Mouse (Mus musculus): ENCODE results near the gene Dpm1. TPM values are rescaled to one million over a fixed set of nuclear protein-coding genes. Genes with fewer than 3 reads are reported as not detected.
A peak's percentile ranks its signal among the peaks of the same experiment; 100 is the strongest.

The Dpm1 gene
- polyA plus RNA-seq, 1 experiment, result 45.4 TPM

GRCm38 (mm10) chr2:168168892-168169799, 61.2 kb downstream of the Dpm1 start:
- TF ChIP-seq POLR2A (IDR thresholded peaks at IDR 0.05; ENCODE audit: low read depth, low read length), result no peak
- TF ChIP-seq CTCF (IDR thresholded peaks at IDR 0.05; ENCODE audit: borderline replicate concordance, insufficient read depth, low read length), result no peak
- Histone ChIP-seq H3K4me3 (ENCODE audit: insufficient read depth, low read length) (no peak overlapping the region), H3K4me1 (ENCODE audit: control insufficient read depth, insufficient read depth, low read length) (peaks cover 4% of the 10 kb centered on the region; the same call in 1 of the 2 replicates), H3K27ac (ENCODE audit: insufficient read depth, low read length) (peak overlapping the region; percentile 47; the same call in 1 of the 2 replicates)

DNA sequence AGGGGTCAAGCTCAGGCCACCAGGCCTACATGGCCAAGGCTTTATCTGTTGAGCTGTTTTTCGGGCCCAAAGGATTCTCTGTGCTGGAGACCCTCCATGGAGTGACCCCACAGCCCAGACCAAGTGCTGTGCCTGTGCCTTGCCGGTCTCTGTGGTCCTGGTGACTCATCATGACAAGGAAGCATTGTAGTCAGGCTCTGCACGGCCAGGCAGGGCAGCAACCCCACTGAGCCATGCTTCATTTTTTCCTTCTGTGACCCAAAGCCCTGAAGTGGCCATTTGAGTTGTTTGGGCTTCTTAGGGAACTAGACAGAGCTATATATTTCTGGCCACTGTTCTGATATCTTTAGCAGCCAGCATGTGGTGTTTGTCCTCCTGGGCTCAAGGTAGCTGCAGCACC, 62.6 kb downstream of the Dpm1 start:
- TF ChIP-seq CTCF (IDR thresholded peaks at IDR 0.05; ENCODE audit: borderline replicate concordance, insufficient read depth, low read length), result no peak
- TF ChIP-seq POLR2A (IDR thresholded peaks at IDR 0.05; ENCODE audit: low read depth, low read length), result no peak
- H3K4me1 ChIP-seq (ENCODE audit: control insufficient read depth, insufficient read depth, low read length), result peaks cover 4% of the 10 kb centered on the region; the same call in 1 of the 2 replicates
- no peak overlapping the region for H3K27ac ChIP-seq (ENCODE audit: insufficient read depth, low read length)
- no peak overlapping the region for H3K4me3 ChIP-seq (ENCODE audit: insufficient read depth, low read length)

GRCm38 (mm10) chr2:168166750-168167460, 63.5 kb downstream of the Dpm1 start:
- TF ChIP-seq POLR2A (IDR thresholded peaks at IDR 0.05; ENCODE audit: low read depth, low read length) (no peak), CTCF (IDR thresholded peaks at IDR 0.05; ENCODE audit: borderline replicate concordance, insufficient read depth, low read length) (no peak)
- Histone ChIP-seq H3K4me3 (ENCODE audit: insufficient read depth, low read length) (no peak overlapping the region), H3K27ac (ENCODE audit: insufficient read depth, low read length) (no peak overlapping the region), H3K4me1 (ENCODE audit: control insufficient read depth, insufficient read depth, low read length) (peaks cover 4% of the 10 kb centered on the region; the same call in 1 of the 2 replicates)

- no peaks in the 10 kb centered on the region for H3K4me1 ChIP-seq (ENCODE audit: control insufficient read depth, insufficient read depth, low read length)
- H3K27ac ChIP-seq (ENCODE audit: insufficient read depth, low read length), result no peak overlapping the region
- no peak overlapping the region for H3K4me3 ChIP-seq (ENCODE audit: insufficient read depth, low read length)
- no peak for TF ChIP-seq CTCF (IDR thresholded peaks at IDR 0.05; ENCODE audit: borderline replicate concordance, insufficient read depth, low read length)
- TF ChIP-seq POLR2A (IDR thresholded peaks at IDR 0.05; ENCODE audit: low read depth, low read length), result no peak
These were observed 68.4 kb downstream of the Dpm1 start for GRCm38 (mm10) chr2:168161978-168162377.

DNA sequence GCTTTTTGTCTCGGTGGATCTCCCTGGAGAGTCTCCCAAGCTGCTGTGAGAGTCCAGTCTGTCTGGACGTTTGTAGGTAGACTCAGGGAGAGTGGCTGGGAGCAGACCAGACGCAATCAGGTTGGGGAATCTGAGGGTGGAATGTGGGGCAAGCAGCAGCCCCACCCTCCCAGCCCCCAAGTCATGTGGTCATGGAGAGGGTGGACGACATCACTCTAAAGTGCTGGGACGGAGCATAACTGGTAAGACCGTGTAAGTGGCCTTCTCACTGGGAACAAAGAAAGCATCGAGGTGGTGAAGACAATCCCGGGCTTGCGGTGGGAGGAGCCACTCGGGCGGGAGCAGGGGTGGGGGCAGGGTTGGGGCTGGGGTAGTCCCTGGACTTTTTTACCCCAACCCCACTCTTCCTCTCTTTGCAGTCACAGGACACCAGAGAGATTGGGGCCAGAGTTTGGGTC, 68.8 kb downstream of the Dpm1 start:
- TF ChIP-seq CTCF (IDR thresholded peaks at IDR 0.05; ENCODE audit: borderline replicate concordance, insufficient read depth, low read length), result no peak
- no peak for TF ChIP-seq POLR2A (IDR thresholded peaks at IDR 0.05; ENCODE audit: low read depth, low read length)
- Histone ChIP-seq H3K4me3 (ENCODE audit: insufficient read depth, low read length) (no peak overlapping the region), H3K4me1 (ENCODE audit: control insufficient read depth, insufficient read depth, low read length) (no peaks in the 10 kb centered on the region), H3K27ac (ENCODE audit: insufficient read depth, low read length) (no peak overlapping the region)

DNA sequence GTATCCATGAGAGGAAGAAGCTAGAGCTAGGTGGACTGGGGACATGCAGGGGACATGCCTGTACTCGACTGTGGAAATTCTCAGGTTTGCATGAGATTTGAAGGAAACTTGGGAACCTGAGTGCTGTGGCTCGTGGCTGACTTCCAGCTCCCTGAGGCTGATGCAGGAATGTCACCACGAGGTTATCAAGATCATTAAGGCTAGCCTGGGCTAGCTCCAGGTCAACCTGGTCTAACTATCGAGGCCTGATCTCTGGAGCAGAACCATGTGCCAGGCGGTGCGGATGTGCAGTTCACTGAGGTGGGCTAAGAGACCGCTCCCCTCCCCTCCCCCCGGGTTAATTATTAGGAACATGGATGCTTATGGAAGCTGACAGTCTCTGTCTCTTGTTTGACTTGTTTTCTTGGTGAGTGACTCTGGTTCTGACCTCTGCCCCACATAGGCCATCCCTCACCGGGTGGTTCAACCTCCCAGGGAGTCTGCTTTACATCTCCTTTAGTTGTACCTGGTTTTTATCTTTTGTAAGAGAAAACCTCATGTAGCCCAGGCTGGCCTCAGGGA, 69.9 kb downstream of the Dpm1 start:
- no peaks in the 10 kb centered on the region for H3K4me1 ChIP-seq (ENCODE audit: control insufficient read depth, insufficient read depth, low read length)
- no peak overlapping the region for H3K4me3 ChIP-seq (ENCODE audit: insufficient read depth, low read length)
- TF ChIP-seq POLR2A (IDR thresholded peaks at IDR 0.05; ENCODE audit: low read depth, low read length), result no peak
- TF ChIP-seq CTCF (IDR thresholded peaks at IDR 0.05; ENCODE audit: borderline replicate concordance, insufficient read depth, low read length), result no peak
- H3K27ac ChIP-seq (ENCODE audit: insufficient read depth, low read length), result no peak overlapping the region

Other genes with a start within 250 kb of the Dpm1 start
- 2.8 and 4.3 TPM in 2 replicates for gene Ripor3, start 220.0 kb downstream of the Dpm1 start, polyA plus RNA-seq (2011; ENCODE audit: insufficient read length, low read depth, missing spikeins)
- gene Pard6b, start 149.6 kb downstream of the Dpm1 start, polyA plus RNA-seq (2011; ENCODE audit: insufficient read length, low read depth, missing spikeins), result 1.6 and 2.6 TPM in 2 replicates
- 50.8 and 80.9 TPM in 2 replicates for gene Adnp, start 23.5 kb downstream of the Dpm1 start, polyA plus RNA-seq (2011; ENCODE audit: insufficient read length, low read depth, missing spikeins)
- 45.6 and 46.6 TPM in 2 replicates for gene Gm20716, start 227 bp downstream of the Dpm1 start, polyA plus RNA-seq (2011; ENCODE audit: insufficient read length, low read depth, missing spikeins)
- 5.9 and 6.1 TPM in 2 replicates for gene Mocs3, start within 50 bp of the Dpm1 start, polyA plus RNA-seq (2011; ENCODE audit: insufficient read length, low read depth, missing spikeins)
- gene Kcng1, start 51.1 kb upstream of the Dpm1 start, polyA plus RNA-seq (2011; ENCODE audit: insufficient read length, low read depth, missing spikeins), result 0.65 TPM in 1 of 2 replicates, not detected in the other

All from embryonic fibroblast, embryonic 13.5 days (primary cell).